Mouse (Mus musculus) frontal cortex, postnatal 25 days (tissue): Measurements from ENCODE around the gene Oas2.
"Not testable (repeated sequence)": the region's sequence is repeated elsewhere in the genome, so short reads cannot be mapped to it uniquely, and the experiment has no call there.

Experiments
- DNase-seq, 2 experiments: peaks; one replicate each; pipeline ENCODE4 v3.0.0; 2022; ENCODE audit warnings: low spot score in 2 of 2

The Oas2 gene

DNA sequence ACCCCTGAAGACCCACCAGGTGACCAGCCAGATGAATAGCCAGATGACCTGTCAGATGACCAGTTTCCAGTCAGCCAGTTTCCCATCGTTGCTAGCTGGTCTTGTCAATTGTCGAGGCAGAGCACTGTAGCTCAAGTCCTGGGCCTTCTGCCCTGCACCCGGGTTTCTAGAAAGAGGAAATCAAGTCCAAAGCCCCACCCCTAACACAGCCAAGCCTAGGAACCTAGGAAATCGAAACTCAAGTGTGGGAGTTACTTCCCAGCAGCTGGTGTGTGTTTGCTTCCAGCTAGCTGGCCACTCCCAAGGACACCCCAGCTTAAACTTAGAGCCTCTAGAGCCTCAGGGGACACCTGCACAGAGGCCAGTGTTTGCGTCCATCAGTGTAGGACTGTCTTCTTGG lies at the start of gene Oas2:
Gene Oas2 (minus strand): TSS at position 166 of the 400 bp plus-strand sequence.
- no peak for DNase-seq

DNA sequence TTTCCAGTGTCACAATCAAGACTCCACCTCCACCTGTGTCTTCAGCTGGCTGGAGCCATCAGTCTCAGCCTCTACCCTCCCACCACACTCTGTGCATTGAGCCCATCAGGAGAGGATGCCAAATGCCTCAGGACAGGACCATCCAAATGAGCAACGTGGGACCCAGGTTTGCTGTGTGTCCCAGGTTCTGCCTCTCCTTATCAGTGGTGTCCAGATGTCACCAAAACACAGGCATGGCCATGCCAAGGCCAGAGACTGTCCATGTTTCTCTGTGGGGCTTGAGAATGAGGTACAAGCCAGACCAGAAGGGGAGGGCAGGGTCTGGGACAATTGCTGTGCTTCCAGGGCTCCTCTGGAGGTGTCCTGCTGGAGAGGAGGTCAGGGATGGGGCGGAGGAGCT lies 49.3 kb upstream of the Oas2 start:
- DNase-seq = not testable (repeated sequence)

DNA sequence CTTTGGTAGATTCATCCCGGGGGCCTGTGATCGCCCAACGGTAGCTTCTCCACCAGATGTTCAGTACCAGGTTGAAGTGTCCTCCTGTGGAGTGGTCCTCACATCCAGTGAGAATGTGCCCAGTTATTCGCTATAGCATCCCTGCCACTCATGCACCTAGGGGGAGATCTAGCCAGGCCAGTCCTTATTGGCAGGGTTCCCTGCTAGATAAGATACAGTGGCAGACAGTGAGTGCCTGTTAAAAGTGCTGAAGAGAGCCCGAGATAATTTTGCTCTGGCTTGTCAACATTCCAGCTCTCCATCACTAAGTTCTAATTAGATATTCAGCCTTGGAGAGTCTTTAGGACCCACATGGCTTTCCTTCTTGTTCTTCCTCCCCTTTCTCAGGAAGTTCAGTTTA lies 48.5 kb upstream of the Oas2 start:
- DNase-seq = not testable (repeated sequence)

DNA sequence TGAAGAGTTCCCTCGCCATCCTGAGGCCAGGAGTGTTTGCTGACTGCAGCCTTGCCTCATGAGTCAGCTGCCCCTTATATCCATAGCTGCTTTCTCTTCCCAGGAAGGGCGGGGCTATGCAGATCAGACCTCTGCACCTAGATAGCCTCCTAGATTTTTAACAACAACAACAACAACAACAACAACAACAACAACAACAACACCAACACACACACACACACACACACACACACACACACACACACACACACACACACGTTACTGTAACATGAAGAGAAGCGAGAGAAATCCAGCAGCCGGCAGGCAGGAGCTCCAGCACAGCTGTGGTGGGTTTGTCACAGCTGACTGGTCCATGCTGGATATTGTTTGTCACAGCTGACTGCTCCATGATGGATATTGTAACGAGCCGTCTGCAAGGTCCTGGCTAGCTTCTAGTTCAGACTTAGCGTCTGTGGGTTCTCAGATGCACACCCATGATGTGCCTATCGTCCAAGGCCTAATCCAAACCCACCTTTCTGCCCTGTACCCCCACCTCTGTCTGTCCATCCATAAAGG lies 45.9 kb upstream of the Oas2 start, which contains the start of gene Oas1e:
Gene Oas1e (minus strand): TSS at position 51 of the 555 bp plus-strand sequence.
- not testable (repeated sequence) for DNase-seq

DNA sequence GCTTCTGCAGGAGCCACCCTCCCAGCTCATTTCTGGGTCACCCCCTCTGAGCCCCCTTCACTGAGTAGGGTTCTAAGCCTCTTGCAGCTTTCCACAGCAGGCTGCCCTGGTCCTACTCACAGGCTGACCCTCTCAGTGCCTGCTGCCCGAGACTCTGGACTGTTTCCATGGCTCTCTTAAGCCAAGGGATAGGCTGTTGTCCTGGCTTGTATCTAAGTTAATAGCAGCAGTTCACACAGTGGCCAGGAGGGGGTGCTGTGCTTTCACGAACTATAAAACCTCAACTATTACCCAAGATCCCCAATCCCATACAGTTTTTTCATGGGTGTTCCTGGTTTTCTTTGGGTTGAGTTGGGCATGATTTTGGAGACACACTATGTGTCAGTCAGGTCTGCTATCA lies 43.4 kb upstream of the Oas2 start:
- DNase-seq = peak; percentile 31 to 38

DNA sequence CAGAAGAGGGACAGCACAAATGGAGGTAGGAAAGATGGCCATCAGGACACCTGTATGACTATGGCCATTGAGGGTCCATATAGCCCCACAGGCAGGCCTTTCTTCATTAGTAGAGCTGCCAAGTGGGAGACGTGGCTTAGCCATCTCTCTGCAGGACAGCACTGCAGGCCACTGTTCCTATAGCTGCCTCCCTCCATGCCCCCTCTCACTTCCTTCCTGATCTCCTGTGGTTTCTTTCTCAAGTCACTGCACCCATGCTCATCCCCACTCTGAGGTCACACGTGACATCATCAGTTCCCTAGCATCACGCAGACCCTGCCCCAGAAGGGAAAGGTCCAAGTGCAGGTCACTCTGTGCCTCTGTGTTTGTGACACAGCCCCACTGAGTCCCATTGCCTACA lies 37.4 kb upstream of the Oas2 start:
- DNase-seq = no peak

DNA sequence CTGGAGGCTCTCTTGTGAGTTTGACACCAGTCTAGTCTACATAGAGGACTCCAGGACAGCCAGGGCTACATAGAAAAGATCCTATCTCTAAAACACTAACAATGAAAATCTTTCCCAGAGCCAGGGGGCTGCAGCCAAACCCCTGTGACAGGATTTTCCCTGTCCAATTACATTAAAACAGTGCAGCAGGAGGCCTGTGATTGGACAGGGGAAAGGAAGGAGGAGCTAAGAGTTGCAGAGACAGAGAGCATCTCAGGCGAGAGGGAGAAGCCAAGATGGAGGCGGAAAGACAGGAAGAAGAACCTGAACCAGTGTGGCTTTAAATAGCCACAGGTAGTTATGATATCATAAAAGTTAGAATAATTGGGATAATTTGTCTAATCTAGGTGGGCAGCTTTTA lies 32.8 kb upstream of the Oas2 start:
- no peak for DNase-seq

DNA sequence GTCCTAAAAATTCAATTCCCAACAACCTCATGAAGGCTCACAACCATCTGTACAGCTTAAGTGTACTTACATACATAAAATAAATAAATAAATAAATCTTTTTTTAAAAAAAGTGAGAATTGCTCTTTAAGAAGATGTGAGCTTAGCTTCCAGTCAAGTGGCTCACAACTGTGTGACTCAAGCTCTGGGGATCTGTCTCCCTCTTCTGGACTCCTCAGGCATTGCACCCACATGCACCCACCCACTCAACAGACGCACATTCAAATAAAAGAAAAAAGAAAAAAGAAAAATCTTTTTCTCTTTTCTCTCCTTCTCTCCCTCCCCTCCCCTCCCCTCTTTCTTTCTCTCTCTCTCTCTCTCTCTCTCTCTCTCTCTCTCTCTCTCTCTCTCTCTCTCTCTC lies 32.0 kb upstream of the Oas2 start:
- DNase-seq = no peak

DNA sequence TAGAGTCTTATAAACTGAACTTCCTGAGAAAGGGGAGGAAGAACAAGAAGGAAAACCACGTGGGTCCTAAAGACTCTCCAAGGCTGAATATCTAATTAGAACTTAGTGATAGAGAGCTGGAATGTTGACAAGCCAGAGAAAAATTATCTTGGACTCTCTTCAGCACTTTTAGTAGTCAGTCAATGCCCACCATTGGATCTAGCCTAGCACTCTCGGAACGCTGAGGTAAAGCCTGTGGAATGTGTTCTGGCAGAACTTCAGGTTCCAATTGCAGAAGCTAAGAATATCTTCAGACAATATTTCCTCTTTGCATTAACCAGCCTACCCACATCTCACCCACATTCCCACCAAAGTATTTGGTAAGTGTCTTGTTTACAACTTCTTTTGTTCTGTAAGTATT lies 30.3 kb upstream of the Oas2 start:
- no peak for DNase-seq

DNA sequence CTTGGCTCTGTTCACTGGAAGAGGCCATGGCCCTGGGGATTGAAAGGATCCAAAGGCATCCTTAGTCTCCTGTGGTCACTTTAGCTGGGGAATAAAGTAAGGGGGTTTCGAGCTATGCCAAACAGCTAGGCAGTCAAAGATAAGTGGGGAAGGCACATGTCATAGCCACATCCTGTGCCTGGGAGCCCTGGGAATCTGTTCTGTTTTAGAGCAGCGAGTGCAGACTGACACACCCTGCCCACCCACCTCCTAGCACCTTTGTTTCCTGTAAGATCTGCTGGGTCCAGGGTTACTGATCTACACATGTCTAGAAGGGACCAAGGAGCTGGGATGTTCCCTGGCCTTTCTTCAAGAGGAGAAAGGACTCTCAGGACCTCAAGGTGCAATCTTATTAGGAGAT lies 29.3 kb upstream of the Oas2 start:
- no peak for DNase-seq

DNA sequence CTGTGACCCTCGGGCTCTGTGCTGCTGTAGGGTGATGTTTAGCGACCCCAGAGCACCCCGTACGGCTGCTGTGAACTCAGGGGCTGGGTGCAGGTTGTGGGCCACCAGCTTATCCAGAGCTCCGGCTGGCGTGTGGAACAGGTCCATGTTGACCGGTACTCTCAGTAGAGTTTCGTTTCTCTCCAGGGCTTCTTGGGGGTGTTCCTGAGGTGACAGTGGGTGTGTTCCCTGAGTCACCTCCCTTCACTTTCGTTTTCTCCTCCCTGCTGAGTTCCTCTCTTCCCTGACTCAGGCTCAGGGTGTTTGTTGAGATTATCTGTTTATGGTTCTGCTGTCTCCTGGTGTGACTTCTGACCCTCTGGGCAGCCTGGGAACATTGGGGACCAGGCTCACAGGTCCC lies 27.8 kb upstream of the Oas2 start, which contains the start of gene Oas3:
Gene Oas3 (minus strand): TSS at position 184 of the 400 bp plus-strand sequence.
- DNase-seq = no peak

DNA sequence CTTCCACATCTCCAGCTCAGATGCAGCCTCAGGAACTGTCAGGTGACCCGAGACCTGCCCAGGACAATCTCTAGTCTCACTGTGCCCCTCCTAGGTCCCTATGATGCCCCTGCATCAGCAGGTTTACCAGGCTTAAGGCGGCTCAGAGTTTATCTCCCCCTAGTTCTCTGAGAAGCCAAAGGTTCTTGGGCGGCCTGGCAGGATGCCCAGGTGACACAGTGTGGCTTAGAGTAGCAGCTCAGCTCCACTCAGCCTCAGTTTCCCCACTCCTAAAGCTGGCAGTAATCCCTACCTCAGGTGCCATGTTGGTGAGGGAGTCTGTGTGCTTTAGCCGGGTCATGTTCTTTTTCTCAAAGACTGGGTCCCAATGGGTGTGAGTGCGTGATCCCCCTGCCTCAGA lies 27.1 kb upstream of the Oas2 start:
- DNase-seq = no peak

DNA sequence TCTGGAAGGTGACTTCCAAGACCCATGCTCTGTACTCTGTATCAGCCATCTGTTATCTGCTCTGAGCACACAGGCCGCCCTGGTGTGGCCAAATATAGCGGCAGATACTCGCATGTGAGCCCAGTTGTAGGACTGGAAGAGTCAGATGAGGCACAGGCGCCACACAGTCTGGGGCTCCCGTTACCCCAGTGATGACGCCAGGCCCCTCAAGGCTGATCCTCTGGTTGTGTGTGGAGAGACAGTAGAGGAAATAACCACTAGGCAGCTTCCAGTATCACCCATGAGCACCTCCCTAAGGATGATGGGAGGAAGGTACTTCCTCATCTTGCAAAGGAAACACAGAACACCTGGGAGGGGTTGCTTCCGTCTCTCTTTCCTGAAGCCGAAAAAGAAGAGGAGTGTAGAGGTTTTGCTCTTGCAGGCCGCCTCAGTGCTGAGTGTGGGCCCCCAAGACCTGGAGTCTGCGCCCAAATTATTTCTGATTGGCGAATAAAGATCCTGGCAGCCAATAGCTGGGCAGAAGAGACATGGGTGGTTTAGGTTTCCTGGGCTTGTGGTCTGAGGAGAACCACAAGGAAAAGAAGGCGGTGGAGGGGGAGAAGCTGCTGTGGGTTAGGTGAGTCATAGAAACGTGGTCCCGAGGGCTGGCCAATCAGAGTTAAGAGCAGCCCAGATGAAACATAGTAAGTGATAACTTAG lies 25.8 kb upstream of the Oas2 start:
- DNase-seq = no peak

DNA sequence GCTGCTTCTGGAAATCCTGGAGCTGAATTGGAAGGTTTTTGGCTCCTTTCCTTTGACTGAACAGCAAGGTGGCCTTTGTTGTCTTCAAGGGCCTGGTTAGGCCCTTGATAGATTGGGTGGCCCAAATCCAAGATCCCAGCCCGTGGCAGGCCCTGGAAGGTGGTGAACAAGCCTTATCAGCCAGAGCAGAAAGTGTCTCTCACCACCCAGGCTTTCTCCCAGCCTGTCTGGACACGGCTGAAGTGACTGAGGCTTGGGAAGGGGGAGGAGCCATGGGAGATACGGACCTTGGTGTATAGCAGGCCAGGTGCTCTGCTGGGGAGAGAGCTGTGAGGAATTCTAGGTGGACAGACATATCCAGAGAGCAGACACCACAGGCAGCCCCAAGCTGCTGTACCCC lies 19.7 kb upstream of the Oas2 start:
- DNase-seq = no peak

DNA sequence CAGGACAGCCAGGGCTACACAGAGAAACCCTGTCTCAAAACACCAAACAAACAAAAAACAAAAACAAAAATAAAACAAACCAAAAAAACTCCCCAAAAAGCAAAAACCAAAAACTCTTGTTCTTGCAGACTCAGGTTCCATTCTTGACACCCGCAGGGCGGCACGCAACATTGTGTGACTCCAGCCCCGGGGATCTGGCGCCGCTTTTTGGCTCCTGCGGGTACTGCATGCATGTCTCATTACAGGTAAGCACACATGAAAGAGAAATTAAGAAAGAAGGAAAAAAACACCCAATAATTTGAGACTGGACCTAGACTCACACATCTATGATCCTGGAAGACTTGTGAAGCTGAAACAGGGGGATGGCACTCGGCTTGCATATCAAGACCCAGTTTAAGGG lies 15.4 kb upstream of the Oas2 start:
- DNase-seq = no peak

DNA sequence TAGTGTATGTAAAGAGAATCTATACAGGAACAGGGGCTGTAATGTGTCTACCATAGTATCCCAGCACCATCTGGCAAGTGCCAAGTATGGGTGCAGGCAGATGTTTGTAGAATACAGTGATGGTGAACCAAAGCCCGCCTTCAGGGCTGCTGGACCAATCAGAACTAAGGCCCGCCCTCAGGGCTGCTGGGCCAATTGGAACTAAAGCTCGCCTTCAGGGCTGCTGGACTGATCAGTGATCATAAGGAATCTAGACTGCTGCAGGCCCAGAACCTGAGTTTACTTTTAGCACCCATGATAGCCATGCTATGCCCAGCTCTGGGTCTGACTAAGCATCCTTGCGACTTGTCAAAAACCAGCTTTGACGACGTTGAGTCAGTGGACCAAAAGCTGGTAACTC lies 12.2 kb upstream of the Oas2 start:
- DNase-seq = no peak

DNA sequence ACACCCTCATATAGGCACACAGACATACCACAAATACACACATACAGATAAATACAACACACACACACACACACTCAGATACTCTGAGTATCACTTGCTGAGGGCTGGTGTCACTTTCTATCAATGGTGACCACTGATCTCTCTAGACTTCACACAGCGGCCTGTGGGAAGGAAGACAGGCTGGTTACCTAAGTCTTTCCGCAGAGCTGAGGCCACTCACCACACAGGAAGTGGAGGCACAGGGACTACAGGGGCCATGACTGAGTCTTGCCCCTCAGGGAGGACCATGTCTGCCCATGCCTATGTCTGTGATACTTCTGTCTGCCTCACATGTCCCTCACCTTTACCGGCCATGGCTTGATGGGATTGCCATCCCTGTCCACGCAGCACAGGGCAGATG lies 4.6 kb upstream of the Oas2 start:
- DNase-seq = no peak

DNA sequence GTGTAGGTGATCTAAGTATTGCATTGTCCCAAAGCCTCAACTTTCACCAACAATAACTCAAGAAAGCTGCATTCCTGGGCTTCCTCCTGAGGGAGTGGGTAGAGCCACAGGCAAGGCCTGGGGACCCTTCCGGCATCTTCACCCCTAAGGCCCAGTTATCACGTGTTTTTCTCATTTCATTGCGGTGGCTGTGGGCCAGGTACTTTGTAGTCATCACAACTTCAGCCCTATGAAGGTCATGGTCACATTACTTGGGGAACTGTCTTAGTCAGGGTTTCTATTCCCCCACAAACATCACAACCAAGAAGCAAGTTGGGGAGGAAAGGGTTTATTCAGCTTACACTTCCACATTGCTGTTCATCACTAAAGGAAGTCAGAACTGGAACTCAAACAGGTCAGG lies 3.1 kb upstream of the Oas2 start:
- no peak for DNase-seq

DNA sequence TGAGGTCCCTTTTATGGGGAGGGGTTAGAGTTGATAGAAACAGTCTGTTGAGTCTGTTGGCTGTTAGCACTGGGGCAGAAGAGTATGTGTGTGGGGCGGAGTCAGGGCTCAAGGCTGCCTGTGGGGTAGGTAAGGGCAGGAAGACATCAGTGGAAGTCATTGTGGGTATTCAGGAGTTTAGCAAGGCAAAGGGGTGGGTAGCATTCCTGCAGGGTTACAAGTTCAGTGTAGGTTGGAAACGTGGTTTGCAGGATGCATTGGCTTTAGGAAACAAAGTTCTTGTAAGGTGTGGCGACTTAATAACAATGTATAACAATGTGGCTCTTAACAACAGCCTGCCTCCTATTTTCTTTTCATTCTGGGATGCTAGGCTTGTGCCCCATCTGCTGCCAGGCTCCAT lies 1.6 kb upstream of the Oas2 start:
- DNase-seq = no peak

DNA sequence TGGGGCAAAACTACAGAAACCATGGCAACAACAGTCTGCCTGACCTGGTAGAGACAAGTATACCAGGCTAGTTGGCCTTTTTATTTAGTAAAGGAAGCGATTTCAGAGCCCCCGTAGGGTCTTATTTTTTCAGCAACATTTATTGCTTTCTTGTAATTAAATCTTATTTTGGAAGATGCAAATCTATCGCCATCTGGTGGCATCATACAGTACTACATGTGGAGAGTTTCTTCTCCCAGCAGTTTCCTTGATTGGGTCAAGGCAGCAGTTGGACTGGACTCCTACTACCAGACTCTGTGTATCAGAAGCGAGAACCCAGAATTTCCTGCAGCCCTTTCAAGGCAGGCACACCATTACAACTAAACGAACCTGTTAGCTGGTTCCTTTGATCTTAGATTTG lies 3.2 kb downstream of the Oas2 start:
- peak in 1 of 2 experiments; percentile 43 for DNase-seq

DNA sequence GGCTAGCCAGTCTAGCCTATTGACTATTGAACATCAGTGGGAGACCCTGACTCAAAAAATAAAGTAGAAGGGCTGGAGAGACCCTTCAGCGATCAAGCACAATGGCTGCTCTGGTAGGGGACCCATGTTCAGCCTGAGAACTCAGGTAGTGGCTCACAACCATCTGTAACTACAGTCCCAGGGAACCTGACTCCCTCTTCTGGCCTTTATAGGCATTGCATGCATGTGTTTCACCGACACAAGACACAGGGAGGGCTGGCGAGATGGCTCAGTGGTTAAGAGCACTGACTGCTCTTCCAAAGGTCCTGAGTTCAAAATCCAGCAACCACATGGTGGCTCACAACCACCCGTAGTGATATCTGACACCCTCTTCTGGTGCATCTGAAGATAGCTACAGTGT lies 7.5 kb downstream of the Oas2 start:
- no peak for DNase-seq

DNA sequence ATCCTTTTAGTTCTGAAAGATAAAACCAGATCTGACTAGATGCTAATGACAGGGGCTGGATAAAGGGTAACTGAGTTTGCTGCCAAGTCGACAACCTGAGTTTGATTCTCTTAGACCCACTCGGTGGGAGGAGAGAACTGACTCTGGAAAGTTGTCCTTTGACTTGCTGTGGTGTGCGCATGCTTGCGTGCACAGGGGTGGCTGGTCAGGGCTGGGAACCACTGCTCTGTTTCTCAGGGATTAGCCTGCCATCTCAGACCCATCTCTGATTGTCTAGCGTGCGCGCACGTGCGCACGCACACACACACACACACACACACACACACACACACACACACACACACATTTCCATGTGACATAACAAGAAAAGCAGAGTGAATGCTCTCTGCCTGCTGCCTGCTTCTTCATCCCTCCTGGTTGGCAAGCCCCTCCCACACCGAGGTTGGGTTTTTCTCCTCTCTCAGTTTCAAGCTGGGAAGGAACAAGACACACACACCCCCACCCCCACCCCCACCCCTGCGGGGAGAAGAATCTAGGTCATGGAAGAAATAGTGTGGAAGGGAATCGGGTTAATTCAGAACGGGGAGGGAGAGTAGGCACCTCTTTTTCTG lies 15.2 kb downstream of the Oas2 start:
- DNase-seq = no peak

DNA sequence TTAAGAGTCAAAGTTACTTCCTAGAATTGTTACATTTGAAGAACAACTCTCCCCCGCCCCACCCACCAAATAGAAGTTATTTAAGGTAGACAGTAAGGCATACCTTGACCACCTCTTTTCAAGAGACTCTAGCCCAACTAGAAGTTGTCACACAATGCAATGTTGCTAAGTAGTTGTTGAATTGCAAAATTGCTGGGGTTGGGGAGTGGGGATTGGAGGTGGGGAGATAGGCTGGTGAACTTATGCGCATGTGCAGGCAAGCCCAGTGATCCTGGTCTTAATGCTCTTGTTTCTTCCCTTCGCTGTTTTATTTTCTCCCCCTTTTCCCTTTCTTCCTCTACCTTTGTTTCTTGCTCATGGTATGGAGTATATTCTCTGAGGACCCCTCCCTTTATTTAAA lies 16.0 kb downstream of the Oas2 start:
- no peak for DNase-seq
